Mouse (Mus musculus) left cerebral cortex, adult 9 months (tissue): ENCODE data around the gene Cpne4.

ENCODE experiments used
- DNase-seq, 2 experiments: peaks; one replicate each; pipeline ENCODE4 v3.0.0; 2022; ENCODE audit warnings: low spot score in 2 of 2

The Cpne4 gene

GRCm38 (mm10) chr9:104546986-104547385, at the start of gene Cpne4:
TSS of gene Cpne4 (plus strand) at chr9:104547286.
- DNase-seq: no peak

DNA sequence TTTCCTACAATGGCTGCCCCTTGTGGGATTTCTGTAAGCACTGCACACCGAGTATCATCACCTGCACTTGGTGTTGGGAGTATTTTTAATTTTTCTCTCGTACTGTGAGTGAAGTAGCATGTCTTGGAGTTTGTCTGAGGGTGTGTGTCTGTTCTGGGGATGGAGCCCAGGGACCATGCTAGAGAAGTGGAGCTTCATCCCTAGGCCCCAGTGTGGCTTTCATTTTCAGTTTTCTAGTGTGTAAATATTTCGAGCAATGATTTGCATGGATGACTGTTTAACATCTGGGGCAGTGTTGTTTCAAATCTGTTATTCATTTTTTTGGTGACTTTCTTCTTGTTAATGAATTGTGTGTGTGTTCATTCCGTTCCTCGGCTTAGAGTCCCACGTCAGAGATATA, 31.9 kb upstream of the Cpne4 start:
- DNase-seq: no peak

GRCm38 (mm10) chr9:104535508-104535907, 11.6 kb upstream of the Cpne4 start:
- no peak for DNase-seq

DNA sequence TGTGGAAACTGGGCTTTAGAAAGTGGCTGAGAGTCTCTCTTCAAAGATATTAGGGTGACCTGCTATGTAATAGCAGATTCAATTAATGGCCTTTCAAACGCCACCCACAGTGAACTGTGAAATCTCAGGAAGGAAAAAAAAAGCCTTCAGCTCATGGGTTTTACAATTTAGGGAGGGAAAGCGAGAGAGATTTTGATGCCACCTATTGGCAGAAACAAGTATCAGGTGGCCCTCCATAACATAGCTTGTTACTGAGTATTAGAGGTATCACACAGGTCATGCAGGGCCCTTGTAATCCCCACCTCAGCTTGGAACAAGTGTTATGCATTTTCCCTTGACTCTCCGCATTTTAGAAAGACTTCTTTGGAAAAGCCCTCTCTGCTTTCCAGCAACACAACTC, 18.7 kb downstream of the Cpne4 start:
- DNase-seq: no peak

GRCm38 (mm10) chr9:104566468-104566867, 19.4 kb downstream of the Cpne4 start:
- DNase-seq: no peak

DNA sequence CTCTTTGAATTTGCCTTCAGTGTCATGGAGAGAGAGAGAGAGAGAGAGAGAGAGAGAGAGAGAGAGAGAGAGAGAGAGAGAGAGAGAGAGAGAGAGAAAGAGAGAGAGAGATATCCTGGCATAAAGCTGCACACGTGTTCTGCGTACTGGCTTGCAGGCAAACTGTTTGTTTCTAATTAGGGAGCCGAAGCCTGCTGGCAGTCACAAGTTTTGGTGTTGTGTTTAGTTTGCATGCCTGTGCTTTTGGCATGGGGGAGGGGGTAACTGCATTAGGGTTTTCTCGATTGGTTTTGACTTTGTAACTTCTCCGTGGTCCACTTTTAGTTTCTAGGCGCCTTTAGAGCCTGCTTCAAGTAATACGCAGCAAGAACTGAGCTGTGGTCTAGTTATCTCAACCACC, 20.0 kb downstream of the Cpne4 start:
- no peak for DNase-seq

GRCm38 (mm10) chr9:104569480-104570167, 22.5 kb downstream of the Cpne4 start:
- peak in 1 of 2 experiments; percentile 76 for DNase-seq

- no peak for DNase-seq
Observed at GRCm38 (mm10) chr9:104572856-104573255, 25.8 kb downstream of the Cpne4 start.

DNA sequence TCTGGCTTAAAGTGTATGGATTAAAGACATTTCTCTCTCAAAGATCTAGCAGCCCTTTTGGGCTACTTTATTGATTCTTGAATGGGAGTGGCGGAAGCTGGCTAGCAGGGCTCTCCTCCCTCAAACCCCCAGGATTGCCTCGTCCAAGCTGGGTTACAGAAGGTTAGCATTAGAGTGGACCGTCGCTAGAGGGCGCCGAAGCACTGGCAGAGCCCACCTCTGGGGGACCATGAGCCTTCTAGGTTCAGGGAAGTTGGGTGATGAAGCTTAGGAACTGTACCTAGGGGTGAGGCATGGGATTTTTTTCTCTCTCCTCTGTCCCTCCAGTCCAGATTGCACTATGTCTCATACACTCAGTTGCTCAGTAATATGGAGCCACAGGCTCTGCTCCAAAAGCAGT, 27.4 kb downstream of the Cpne4 start:
- peak in 1 of 2 experiments; percentile 63 for DNase-seq

DNA sequence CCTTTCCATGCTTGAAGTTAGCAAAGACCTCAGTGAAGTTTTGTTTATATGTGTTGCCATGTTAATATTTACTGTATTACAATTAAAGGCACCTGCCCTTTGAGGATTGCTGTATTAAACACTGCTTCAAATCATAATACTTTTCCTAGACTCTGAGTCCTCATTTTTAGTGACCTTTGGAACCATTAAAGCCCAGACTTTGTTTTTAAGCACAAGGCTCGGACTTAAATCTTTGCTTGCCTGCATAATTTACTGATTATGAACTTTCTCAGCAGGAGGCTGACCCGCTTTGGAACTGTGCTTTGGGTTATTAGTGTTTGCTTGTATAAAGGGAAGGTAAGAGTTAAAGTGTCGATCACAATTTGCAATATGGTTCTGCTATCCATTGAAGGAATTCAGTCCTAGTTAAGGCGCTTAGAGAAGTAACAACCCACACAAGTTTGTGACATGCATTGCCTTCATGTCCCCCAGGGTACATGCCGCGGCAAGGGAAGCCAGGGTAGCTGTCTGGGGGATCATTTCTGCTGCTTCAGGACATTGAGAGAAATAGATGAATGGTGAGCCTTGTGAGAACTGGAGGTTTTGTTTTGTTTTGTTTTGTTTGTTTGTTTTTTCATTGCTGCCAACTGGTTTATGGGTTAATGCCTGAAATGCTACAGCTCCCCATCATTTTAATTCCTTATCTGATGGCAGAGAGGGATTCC, 35.0 kb downstream of the Cpne4 start:
- DNase-seq: no peak

DNA sequence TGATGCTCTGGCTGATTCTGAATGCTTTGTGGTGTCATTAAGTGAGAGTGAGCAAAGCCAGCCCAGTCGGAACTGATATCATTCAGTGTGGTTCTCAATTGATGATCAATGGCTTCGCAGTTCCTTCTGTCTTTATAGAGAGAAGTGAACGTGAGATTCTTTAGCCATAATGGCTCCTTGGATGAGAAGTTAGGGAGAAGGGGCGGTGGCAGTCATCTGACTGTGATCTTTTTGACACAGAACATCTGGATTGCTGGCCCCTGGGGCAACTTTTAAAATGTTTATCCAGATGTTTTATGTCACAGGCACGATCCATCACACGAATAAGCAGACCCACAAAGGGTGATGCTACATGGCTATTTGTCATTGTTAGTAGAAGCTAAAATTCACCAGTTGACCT, 35.6 kb downstream of the Cpne4 start:
- DNase-seq: no peak

- no peak for DNase-seq
Observed at GRCm38 (mm10) chr9:104594550-104594949, 47.5 kb downstream of the Cpne4 start.

DNA sequence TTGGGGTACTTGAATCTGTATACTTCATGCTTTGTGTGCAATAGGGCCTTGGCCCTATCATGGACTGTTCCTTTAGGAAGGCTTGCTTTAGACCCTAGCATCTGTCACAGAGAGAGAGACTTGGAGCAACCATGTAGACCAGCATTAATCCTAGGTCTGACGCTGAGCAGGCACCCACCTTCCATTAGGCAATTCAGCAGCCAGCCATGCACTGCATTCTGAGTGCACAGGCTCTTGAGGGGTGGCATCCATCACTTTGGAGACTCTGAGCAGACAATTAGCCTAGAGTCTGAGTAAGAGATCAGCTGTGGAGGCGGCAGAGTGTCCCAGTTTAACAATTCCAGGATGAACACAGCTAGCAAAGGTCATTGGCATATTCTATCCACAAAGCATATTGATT, 47.9 kb downstream of the Cpne4 start:
- DNase-seq: no peak

DNA sequence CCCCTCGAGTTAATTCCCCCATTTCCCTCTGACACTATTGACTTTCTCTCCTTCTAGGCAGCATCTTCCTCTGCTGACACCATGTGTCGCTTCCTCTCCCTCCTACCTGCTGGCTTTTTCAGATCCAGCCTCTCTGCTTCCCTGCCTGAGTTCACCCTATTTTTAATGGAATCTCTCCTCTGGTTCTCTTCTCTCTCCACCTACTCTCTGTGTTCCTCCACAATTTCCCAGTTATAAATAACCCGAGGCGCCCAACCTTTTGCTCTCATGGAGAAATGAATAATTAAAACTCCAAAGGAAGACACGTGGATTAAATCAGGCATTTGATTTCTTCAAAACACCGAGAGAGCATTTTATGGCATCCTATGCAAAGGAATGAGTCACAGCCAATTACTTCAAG, 65.4 kb downstream of the Cpne4 start:
- DNase-seq: peak; percentile 39 to 73

GRCm38 (mm10) chr9:104616691-104617090, 69.6 kb downstream of the Cpne4 start:
- DNase-seq: no peak

- DNase-seq: no peak
Observed at GRCm38 (mm10) chr9:104623564-104623963, 76.5 kb downstream of the Cpne4 start.

GRCm38 (mm10) chr9:104627816-104628215, 80.7 kb downstream of the Cpne4 start:
- no peak for DNase-seq

DNA sequence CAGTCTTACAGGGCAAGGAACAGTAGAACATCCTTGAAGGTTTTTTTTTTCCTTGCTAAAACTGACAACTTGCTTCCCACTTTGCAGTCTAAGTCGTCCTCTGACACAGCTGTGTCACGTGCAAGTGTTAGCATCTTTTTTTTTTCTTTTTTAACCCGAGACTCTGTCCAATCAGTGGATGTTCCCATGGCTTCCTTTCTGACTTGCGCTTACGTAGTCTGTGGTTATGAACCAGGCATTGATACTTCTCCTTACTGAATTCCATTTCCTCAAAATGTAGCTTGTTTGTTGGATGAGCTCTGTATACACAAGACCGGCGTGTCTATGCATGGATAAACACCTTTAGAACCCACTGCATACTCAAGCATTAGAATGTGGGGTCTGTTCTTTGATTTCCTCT, 82.2 kb downstream of the Cpne4 start:
- no peak for DNase-seq

- no peak for DNase-seq
Observed at GRCm38 (mm10) chr9:104646348-104646994, 99.4 kb downstream of the Cpne4 start.

- no peak for DNase-seq
Observed at GRCm38 (mm10) chr9:104652691-104653261, 105.7 kb downstream of the Cpne4 start.

DNA sequence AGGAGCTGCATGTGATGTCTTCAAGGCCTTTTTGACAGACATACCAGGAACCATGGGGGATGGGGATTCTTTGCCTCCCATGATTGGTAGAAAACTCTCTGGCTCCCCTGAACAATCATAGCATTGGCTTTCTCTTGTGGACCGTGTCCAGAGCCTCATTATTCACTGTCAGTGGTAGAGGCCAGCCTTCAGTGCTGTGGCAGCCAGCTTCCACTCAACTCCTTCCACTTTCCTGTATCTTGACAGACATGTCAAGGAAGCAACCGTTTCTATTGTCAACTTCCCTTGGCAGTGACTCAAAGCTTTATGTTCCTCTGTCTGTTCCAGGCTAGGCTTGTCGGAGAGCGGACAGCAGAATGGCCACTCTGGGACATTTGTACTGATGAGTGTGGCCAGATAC, 112.7 kb downstream of the Cpne4 start:
- DNase-seq: no peak

GRCm38 (mm10) chr9:104676665-104677064, 129.6 kb downstream of the Cpne4 start:
- no peak for DNase-seq

GRCm38 (mm10) chr9:104678571-104678970, 131.5 kb downstream of the Cpne4 start:
- DNase-seq: no peak
